Mouse (Mus musculus) embryo, embryonic 10.5 days (tissue): ENCODE results near the gene Kcnmb1.

ENCODE experiments used
- DNase-seq: peaks from one replicate; pipeline ENCODE4 v3.0.0-alpha.2; 2015; ENCODE audit warnings: low spot score

The Kcnmb1 gene

DNA sequence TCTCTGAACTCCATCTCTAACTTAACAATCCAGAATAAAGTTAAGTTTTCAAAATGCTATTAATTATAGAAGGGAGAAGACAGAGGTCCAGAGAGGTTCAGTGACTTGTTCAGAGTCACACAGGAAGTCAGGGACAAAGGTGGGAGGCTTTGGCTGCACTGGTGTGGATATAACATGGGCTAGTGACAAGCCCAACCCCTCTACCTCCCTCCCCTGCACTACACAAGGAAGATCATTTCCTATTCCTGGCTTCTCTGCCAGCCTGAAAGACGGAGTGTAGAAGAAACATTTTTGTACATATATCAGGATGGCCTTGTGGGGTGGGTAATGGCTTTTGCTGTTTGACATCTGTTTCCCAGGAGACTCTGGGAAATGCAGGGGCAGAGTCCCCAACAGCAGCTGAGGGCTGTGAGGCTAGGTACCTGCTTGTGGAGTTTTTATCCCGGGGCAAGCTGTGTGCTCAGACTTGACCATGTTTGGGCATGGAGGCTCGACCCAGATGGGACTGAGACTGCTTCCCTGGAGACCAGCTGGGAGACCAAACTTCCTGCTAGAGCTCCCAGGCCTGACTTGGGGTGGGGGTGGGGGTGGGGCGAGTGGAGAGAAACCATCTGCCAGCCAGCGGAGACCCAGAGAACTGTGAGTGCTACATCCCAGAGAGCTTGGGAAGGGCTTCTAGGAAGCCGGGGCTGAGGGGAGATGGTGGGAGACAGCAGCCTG lies at the start of gene Kcnmb1:
Gene Kcnmb1 (plus strand): TSS at position 326 of the 720 bp plus-strand sequence.
- DNase-seq, result peak; percentile 48

DNA sequence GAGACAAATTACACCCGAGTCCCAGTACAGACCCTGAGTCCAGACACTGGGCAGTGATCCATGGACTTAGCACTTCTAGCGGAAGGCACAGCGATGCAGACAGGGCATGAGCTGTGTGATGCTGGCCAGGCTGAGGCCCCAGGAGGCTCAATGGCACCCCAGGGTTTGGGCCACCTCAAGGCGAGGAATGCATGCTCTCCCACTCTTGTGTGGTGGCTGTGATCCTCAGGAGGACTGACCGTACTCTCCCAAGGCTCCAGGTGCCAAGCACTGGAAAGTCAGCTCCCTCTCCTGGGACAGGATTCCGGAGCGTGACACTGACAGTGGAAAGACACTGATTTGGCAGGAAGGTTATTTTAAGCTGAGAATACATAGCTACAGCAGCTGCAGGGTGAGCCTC lies 49.8 kb upstream of the Kcnmb1 start:
- DNase-seq, result no peak

DNA sequence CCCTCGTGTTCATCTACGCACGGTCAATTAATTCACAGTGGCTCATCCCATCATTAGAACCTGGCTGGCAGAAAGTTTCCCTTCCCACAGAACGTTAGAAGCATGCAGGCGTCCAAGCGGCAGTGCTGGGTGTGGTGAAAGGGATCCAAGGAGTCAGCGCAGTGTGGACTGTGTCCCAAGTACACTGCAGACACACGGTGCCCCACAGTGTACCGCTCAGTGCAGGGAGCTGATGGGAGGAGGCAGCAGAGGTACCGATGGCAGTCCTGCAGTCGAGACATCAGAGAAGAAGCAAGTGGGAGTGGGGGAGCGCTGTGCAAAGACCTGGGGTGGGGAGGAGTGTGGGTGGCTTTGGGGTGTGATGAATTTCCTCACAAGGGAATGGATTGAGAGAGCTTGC lies 48.6 kb upstream of the Kcnmb1 start:
- DNase-seq, result no peak

DNA sequence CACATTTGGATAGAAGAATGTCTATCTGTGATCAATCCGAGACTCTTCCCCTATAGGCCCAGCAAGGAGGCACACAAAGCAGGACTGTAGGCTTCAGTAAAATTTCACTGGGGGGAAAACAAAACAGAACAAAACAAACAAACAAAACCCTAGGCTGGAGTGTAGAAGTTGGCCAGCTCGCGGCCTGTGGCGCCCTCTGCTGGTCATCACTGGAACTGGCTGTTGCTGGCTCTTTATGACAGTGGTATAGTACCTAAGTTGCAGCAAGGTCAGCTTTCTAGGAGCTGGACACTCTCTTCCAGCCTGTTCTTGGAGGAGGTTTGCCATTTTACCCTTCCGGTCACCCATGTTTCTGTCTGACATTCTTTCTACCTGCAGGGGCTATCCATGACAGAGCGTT lies 45.2 kb upstream of the Kcnmb1 start:
- DNase-seq, result peak; percentile 77

DNA sequence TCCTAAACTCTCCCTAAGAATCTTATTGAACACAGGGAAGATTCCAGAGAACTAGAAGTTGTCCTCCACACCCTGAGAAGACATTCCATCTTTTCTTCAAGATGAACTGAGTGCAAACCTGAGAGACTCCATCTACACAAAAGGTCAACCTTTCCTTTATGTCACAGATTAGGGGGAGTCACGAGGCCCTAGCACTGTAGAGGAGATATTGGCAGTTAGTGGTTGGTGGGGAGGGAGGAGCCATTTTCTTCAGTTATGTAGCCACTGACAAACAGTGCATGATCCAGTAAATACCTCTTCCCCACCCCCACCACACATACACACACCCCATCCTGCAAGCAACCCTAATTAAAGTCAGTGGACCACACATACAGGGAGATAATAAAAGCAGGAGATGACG lies 44.4 kb upstream of the Kcnmb1 start:
- DNase-seq, result no peak

DNA sequence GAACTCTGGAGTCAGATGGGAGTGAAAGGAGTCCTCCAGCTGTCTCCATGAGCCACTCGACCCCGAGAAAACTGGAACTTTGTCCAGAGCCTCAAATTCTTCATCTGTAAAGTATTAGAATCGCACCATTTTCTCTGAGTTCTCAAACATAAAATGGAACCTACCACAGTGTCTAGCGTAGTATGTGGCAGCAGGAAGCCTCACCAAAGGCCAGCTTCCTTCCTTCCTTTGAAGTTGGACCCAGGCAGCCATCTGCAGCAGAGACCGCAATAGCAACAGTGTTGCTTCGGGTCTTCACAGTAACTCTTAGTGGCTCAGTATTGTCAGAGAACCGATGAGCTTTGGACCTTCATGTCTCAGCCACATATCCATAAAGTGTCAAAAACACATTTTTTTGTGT lies 43.0 kb upstream of the Kcnmb1 start:
- no peak for DNase-seq

DNA sequence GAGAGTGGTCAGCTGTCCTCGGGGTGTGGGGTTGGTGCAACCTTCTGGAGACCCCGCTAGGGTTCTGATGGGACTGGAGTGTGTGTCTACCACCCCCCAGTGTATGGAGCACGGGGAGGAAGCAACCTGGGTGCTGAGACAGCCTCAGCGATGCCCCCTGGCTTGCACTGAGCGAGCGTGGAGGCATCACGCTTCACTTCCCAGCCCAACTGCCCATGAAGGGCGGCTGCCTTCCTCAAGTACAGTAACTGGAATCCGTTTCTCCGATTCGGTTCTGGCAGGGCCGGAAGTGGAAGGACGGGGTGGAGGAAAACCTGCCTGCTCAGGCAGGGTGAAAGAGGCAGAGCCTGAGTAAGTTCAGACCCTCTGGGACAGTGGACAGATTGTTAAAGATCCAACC lies 41.4 kb upstream of the Kcnmb1 start:
- DNase-seq, result no peak

DNA sequence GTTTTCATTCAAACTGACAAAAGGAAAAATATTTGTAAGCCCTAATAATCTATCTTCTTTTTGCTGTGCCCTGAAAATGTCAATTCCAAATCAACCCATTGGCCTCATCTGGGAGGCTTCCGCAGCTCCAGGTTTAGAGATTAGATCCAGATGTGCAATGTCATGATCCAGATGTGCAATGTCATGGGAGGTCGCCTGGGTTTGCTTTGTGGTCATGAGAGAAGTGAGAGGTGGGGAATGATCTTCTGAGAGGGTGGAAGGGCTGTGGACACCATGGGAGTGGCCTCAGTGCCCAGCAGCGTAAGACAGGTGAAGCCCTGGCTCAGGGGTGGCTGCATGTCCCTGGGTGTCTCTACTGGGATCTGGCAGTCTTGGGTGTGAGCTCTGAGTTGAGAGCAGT lies 39.8 kb upstream of the Kcnmb1 start:
- DNase-seq, result peak; percentile 53

DNA sequence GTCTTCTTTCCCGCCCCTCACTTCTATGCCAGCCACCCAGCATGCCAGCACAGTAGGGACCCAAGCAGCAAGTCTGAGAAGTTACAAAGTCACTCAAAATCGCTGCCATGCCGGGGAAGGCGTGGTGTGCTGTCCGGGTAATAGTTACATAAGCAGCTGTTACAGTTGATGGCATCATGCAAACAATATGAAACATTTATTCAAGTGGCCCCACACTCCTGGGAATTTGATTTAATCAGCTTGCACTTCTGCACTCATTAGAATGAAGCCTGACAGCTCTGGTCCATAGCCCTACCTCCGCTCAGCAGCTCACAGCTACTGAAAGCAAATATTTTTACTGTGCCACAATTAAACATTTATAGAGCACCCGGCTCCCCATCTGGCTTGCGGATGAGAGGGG lies 37.0 kb upstream of the Kcnmb1 start:
- DNase-seq, result no peak

DNA sequence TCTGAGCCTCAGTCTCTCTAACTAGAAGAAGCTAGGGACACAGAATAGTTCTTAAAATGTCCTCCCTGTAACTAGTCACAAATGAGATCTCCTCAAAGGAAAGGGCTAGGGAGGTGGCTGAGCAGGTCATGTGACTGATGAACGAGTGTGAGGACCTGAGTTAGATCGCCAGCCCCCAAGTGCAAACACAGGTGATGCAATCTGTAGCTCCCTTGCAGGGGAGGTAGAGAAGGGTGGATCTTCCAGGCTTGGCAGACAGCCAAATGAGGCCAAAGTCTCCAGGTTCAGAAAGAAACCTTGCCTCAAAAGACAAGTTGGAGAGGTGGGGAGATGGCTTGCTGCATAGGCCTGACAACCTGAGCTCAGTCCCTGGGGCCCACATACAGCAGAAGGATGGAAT lies 36.3 kb upstream of the Kcnmb1 start:
- DNase-seq, result no peak

DNA sequence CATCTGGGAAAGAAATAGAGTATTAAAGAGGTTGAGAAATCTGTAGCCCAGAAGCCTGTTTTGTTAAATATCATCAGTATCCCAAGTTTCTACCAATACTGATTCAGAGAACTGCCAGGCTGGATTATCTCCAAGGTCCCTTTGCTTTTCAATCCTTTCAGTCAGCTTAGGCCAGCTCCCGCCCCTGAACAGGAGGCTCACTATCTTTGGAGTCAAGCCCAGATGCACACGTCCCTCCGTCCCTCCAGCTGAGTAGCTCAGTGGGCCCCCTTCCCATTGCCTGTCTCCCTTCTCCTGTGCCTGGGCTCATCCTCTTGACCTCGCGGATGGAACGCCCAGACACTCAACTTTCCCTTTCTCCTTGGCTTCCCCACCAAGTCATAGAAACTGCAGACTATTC lies 35.5 kb upstream of the Kcnmb1 start:
- no peak for DNase-seq

DNA sequence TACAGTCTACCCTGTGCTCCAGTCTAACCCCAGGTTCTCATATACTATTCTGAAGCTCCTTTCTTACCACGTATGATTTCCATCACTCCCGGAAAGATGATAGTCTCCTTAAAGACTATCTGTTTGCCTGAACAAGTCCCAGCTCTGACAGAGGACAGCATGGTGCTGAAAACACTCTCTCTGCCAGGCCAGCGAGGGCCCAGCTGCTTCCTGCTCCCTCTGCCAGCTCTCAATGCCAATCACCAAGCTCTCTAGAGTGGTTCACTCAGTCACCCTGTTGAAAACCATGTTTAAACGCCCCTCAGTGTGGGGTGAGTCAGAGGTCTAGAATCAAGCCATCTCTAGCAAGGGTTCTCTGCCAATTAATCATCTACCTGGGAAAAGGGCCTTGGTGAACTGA lies 35.0 kb upstream of the Kcnmb1 start:
- no peak for DNase-seq

DNA sequence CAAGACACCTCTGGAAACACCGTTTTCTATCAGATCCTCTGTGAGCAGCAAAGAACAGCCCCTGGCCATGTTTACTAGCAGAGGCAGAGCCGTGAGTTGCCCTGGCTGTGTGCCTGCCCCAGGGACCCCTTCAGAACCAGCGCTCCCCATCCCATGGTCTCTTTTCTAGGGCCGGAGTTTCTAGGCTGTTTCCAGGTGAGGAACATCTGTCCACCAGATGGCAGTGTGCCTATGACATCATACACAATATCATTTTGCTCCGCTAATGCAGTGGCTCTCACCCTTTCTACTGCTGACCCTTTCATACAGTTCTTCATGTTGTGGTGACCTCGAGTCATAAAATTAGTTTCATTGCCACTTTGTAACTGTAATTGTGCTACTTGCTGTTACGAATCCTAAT lies 34.2 kb upstream of the Kcnmb1 start:
- peak; percentile 80 for DNase-seq

DNA sequence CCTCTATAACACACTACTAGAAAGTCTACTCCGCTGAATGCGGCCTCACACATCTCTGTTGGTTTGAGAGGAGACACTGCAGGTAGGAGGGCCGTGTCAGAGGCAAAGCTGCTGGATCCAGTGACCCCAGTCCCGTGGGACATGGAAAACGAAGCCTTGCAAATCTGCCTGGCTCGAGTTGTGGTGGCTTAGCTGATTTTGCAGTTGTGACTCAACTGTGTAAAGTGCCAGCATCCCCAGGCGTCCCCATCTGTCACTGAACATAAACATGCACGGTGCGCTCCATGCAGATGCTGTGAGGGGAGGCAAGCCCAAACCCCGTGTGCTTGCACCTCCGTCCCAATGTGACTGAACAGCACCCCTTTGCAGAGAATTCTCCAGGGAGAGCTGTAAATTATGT lies 33.4 kb upstream of the Kcnmb1 start:
- DNase-seq, result no peak

DNA sequence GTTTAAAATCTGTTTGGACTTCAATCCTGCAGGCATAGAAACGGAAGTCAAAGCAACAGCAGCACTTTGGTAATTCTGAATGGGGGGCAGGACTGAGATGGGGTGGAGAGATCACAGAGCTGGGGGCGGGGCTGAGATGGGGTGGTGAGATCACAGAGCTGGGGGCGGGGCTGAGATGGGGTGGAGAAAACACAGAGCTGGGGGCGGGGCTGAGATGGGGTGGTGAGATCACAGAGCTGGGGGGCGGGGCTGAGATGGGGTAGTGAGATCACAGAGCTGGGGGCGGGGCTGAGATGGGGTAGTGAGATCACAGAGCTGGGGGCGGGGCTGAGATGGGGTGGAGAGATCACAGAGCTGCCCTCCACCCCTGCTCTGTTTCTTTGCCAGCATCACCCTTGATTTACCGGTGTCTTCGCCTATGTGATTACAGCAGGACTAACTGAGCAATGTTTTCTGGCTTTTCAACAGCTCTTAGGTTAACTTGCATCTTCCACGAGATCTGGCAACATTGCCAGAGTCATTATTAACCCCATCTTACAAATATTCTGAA lies 30.9 kb upstream of the Kcnmb1 start:
- DNase-seq, result peak; percentile 79

DNA sequence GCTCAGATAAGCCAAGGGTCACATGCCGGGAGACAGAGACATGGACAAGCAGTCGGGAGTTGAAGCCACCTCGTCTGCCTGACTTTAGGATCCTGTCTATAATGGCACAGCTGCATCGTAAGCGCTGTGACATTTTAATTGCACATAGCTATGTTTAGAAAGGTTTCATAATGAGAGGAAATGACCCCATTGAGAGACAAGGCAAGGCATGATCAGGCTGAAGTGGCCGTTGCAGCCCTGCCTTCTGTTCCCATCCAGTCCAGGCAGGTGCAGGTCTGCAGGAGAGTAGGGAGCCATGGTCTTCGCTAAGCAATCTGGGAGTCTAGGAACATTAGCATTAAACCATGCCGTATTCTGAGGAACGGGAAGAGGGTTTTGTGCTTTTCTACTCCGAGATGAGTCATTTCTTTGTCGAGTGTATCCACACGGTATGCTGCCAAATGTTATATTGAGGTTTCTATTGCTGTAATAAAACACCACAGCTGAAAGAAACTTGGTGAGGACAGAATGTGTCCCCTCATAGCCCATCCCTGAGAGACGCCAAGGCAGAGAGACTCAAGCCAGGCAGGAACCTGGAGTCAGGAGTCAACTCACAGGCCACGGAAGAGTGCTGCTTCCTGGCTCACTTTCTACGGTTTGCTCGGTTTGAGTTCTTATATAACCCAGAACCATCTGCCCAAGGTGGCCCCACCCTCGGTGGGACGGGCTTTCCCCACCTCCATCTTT lies 30.3 kb upstream of the Kcnmb1 start:
- no peak for DNase-seq

DNA sequence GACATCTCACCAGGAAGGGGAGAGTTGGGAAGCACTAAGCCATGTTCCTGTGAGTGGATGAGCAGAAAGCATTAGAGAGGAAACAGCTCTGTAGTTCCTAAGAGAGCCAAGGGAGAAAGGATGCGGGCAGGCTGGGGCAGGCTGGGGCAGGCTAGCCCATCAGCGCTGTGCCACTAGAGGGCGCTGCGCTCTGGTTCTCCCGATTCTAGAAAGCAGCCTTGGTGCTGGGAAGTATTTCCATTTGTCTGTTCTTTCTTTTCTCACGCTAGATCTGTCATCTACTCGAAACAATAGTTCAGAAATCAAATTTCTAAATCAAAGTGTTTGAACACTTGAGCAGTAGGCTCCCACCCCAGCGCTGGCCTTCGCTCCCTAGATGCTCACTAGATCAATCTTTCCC lies 28.5 kb upstream of the Kcnmb1 start:
- no peak for DNase-seq

DNA sequence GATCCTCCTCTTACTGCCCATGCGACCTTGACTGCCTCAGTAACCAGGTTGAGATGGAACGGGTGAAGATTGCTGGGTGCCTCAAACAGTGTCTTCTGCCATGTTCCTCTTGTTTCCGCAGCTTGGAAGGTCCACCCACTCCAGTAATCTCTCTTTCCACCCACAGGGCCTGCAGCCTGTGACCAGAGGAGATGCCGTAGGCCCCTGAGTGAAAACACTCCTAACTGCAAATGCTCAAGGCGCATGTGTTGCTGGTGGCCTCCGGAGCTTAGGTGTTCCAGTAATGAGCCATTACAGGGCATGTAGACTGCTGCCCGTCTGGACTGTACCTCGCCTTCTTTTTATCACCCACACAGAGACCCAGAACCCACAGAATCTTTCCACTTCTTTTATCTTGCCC lies 25.2 kb upstream of the Kcnmb1 start:
- no peak for DNase-seq

DNA sequence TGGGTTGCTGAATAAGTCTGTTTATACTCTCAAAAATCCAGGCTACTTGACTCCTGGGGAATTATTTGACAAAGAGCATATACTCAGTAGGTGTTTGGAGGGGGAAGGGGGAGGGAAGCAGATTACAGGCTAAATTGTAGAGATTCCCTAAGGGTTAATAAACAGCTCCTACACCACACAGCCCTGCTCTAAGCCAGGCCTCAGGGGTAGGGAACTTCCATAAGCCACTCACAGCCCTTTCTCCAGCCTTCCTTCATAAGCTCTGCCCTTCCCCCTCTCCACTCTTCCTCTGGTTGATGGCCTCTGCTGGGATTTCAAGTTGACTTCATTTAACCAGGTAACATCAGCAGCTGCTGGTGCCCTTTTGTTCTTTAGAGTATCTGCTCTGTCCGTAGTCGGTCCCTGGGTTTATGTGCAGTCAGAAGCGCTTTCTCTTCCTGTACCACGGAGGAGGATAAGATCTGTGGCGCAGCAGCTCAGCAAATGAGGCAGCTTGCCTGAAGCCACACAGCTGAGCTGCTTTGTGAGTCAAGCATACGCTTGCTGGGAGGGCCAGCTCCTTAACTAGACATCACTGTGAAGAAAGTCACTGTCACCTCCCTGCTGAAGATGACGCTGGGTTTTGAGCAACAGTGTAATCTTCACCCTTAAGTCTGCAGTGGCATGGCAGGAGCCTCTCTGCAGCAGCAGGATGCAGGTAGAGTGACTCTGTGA lies 24.1 kb upstream of the Kcnmb1 start:
- DNase-seq, result no peak

DNA sequence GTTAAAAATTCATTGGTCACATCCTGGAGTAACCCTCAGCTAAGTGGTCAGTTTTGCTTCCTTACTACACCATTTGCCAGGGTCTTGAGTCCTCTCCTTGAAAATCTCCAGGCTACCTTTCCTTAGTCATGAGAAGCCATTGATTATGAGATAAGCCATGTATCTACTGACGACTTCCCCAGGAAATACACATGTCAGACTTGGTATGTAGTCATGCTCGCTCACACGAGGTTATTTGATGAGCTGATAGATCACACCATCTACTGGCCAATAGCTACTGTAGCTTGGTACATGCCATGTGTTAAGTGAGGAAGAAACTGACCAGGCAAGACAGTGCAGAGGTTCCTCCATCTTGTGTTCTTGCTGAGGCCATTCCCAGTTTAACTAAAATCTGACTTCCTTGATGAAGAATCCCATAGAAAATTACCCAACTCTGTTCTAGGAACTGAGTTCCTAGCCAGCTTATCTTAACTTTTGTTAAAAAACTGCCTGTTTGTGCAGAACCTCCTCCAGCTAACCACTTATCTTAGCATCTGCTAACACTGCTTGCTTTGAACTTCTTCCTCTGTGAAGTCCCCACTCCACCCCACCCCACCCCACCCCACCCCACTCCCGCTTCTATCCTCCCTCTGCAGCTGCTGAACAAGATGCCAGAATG lies 23.2 kb upstream of the Kcnmb1 start:
- DNase-seq, result no peak

DNA sequence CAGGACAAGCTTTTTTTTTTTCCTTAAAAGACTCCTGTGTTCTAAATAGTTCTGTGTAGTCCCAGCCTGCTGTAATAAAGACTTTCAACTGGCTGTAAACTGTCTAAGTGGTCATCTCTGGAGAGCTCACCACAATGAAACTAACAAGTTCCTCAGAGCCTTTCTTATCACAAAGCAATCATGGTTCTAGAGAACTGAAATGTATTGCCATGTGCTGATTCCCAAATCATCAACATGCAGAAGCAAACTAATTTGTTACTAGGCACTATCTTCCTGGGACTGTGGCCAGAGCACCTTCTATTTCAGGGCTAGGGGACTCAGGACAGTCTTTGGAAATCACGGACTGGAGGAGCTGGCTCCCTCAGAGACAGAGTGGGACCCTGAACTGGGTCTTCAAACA lies 19.2 kb upstream of the Kcnmb1 start:
- no peak for DNase-seq

DNA sequence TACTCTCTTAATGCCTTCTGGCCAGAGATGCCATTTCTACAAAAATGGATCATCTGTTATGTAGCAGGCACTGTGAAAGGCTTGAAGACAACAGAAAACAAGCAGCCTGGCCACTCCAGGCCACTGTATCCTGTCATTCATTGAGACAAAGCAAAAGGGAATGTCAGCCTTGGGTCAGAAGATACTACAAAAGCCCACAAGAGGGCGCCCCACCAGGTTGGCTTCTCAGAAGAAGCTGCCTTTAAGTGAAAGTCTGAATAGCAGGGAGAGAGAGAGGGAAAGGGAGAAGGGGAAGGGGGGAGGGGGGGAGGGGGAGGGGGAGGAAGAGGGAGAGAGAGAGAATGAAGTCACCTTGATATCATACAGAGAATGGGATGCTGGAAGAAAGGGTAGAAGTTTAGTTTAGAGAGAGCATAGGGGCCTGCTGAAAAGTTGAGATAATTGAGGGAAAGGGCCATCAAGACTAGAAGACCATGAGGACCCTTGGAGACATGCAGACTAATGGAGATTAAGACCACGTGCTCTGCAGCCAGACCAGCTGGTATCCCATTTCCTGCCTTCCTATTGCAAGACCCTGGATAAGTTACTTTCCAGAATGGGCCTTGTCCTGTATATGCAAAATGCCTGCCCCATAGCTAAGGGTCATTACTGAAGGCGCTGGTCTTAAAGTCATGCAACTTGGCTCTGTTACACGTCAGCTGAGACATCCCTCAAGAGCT lies 18.6 kb upstream of the Kcnmb1 start:
- peak; percentile 65 for DNase-seq
